Mouse (Mus musculus): ENCODE measurements around the gene Adam12.

Gene Adam12

DNA sequence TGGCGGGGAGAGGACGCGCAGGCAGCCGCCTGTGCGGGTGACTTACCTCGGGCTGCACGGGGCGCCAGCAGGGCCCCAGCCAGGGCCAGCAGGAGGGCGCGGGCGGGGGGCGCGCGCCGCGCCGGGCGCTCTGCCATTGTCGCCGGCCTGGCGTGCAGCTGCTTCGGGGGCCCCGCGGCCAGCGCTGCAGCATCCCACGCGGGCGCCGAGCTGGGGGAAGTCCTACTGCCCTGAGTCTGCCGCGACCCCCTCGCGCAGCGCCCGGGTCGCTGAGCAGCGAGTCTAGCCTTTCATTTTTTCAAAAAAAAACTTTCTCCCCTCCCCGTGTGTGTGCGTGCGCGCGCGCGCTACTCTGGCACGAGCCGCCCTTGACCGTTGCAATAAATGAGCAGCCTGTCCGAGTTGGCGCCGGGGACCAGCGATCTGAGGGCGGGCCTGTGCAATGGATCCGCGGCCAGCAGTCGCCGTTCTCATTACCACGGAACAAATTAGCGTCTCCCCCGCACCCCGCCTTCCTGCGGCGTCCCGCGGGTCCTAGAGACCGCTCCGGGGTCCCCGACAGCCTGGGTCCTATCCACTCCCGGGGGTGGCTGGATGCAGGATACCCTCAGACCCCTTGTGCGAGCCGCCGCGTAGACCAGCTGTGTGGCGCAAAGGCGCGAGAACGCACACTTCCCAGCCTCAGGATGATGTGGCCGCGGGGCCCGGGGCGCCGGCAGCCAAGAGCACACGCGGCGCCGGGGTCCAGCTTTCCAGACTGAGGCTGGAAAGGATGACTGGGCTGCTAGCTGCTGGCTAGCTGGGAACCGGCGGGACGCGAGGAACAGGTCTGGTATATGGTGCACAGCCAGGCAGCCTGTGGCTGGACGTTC, 7.0 kb downstream of the Adam12 start:
- DNase-seq (ENCODE audit: low spot score) = peak; percentile 75

- peak; percentile 25 for DNase-seq (ENCODE audit: low spot score)
These were observed 7.6 kb downstream of the Adam12 start for GRCm38 (mm10) chr7:134224421-134224740.

DNA sequence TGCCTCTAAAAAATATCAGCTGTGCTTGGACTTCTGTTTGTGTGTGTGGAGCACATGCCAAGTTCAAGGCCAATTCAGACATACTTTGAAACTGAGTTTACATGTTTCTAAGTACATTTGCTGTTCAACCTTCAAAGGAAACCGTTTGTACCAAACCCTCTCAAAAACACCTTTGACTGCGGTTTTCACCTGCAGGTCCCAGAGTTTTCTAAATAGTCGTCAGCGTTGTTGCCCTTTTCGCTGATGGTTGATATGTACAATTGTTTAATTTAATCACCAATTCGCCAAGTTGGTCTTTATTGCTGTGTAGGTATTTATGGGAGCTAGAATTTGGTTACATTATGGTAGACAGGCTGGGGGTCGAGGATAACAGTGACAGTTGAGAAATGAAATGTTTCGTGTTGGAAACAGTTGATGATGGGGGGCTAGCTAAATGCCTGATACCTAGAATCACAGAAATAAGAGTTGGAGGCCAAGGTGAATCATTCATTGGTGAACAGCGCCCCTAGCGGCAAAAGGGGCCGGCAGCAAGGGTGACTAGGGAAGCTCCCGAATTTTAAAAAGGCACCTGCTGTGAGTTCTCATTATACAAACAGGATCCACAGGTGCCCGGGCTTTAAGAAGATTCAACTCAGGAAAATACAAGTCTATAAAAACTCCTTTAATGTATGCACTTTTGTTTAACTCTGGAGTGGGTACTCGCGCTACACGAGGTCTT, 8.3 kb downstream of the Adam12 start:
- peak; percentile 90 for DNase-seq (ENCODE audit: low spot score)

GRCm38 (mm10) chr7:134207956-134208355, 24.0 kb downstream of the Adam12 start:
- peak; percentile 29 for DNase-seq (ENCODE audit: low spot score)

GRCm38 (mm10) chr7:134193089-134193488, 38.9 kb downstream of the Adam12 start:
- DNase-seq (ENCODE audit: low spot score) = peak; percentile 93

GRCm38 (mm10) chr7:134190101-134190500, 41.8 kb downstream of the Adam12 start:
- no peak for DNase-seq (ENCODE audit: low spot score)

- peak; percentile 85 for DNase-seq (ENCODE audit: low spot score)
These were observed 43.4 kb downstream of the Adam12 start for GRCm38 (mm10) chr7:134188565-134188964.

- DNase-seq (ENCODE audit: low spot score) = no peak
These were observed 44.0 kb downstream of the Adam12 start for GRCm38 (mm10) chr7:134187946-134188345.

DNA sequence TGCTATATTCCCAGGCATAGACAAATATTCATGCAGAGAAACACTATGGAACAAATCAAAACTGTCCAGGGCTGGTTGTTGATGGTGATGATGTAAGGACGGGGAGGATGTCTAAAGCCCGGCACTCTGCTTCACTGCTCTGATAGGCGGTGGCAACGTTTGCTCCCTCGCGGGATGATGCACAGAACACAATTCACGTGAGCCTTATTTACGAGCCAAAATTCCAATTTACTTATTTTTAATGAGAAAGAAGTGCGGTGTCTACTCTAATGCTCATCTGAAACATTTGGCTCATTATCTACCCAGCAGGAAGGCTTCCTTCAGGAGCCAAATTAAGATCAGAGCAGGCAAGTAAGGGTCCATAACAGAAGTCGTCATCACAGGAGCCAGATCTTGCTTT, 45.4 kb downstream of the Adam12 start:
- no peak for DNase-seq (ENCODE audit: low spot score)

DNA sequence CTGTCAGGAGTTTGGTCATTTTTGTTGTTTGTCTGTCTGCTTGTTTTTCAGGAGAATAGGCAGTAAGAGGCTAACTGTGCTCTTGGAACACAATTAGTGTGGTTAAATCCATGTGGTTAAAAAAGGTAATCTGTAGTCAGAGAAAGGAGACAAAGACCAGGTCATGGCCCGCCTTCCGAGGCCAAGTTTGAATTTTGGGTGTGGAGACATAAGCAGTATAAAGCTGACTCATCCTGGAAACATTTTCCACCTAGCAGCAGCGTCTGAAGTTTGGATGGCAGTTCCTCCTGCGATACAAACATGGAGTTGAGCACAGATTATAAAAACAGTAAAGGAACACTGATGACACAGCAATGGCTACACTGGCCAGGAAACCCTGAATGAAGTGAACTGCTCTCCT, 46.2 kb downstream of the Adam12 start:
- DNase-seq (ENCODE audit: low spot score) = no peak

DNA sequence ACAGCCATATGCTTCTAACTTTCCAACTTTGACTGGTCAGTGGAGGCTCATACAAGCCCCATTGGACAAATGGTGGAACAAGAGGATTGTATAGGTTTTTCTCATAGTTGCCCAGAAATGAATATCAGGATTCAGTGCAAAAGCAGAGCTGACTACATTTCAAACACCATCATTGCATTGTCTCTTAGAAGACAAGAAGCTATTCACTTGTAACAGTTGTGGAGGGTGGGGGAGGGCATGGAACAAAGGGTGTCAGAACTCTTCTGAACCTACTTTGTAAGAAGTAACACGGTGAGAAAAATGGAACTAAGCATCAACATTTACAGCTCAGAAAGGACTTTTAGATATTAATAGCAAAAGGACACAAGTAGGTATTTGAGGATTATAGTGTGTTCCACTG, 50.2 kb downstream of the Adam12 start:
- no peak for DNase-seq (ENCODE audit: low spot score)

GRCm38 (mm10) chr7:134181056-134181455, 50.9 kb downstream of the Adam12 start:
- DNase-seq (ENCODE audit: low spot score) = peak; percentile 10

DNA sequence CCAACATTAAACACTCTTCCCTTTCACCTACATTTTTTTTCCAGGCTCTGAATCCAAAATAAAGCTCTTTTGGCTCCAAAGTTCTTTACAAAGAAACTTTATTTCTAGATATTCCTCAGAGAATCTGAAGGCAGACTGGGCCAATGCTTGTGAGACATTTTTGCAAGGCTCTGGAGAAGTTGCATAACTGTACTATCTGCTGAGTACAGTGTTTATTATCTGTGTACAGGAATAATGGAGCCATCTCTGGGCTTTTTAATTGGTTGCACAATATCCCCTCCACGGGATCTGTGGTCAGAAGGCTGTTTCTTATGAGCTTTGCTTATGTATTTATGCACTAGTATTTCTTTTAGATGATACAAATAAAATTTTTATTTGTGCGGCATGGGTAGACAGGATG, 54.9 kb downstream of the Adam12 start:
- DNase-seq (ENCODE audit: low spot score) = peak; percentile 83

DNA sequence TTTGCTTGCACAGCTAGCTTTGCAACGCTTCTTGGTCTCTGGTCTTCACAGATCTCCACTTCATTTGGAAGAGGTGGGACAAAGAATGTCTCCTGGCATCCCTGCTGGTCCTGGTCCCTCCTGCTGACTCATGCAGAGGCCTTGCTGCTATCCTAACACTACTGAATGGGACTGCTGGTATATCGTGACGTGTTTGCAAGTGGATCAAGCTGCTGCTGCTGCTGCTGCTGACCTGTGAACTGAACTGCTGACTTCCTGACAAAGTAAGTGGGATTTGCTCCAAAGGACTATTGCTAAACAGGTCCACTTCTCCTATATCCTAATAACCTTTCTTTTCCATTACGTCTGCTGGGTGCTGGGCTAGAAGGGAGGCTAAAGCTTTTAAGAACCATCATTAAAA, 56.7 kb downstream of the Adam12 start:
- DNase-seq (ENCODE audit: low spot score) = peak; percentile 68

DNA sequence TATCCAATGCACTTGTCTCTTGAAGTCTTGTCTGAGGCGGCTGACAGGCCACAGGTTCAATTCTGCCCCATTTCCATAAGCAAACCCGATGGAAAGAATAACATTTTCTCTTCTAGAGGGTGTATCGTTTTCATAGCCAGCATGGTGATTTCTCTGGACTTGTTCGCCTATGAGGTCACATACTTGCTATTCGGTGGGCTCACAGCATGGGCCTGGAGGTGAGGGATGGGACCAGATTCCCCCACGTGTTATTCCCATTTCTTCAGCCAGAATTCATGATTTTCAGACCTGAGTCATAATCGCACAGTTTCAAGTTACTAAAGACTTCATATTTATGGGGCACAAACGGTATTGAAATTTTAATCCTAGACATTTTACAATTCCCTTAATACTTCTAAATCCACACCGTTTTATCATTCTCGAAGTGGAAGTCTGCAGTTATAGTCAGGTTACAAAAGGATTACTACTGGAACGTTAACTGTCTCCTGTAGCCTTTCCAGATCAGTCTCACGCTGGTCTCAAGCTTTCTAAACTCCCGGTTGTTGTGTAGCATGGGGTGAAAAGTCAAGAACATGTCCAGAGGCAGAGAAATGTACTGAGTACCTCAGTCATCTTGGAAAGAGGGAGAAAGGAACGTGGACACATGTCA, 58.4 kb downstream of the Adam12 start:
- DNase-seq (ENCODE audit: low spot score) = no peak

DNA sequence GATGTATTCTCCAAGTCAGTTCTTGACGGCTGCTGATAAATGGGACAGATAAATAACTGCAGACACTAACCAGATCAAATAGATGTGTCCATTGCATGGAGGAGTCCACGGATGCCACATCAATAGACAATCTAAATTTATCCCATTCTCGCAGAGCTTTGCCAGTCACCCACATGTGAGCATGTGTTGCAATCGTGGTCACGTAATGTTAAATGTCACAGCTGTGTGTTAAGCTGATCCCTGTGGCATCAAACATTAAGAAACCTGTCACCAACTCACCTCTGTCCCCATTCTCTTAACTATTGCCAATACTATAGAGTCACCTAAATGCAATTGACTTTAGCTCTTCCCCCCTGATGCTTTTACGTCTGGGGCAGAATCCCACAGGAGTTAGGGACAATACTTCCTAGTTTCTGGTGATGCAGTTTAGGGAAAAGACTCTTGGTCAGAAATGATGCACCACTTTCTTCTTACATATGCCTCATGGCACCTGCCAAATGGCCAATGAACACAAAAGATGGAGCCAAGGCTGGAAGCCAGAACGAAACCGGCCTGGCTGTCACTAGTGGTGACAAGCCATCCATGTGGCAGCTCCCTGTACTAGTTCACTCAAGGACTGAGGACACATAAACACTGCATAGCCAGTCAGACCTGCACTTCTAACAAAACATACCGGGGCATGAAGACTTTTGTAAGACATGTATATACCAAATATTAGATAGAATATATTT, 61.6 kb downstream of the Adam12 start:
- no peak for DNase-seq (ENCODE audit: low spot score)

DNA sequence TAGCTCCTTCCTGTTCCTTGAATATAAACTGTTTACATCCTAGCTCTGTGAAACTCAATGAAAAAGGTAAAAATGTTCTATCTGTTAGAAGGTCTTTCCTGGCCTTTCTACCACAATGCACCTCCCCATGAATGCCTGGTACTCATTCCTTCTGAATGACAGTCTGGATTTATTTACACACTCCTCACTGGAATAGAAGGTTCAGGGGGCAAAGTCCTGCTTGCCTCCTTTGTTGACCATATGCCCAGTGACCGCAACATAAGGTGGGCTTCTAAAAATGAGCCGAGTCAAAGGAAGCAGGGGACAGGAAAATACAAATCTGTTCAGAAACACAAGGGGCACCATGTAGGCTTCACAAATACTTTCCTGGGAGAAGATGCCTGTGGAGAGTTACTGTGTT, 62.2 kb downstream of the Adam12 start:
- no peak for DNase-seq (ENCODE audit: low spot score)

DNA sequence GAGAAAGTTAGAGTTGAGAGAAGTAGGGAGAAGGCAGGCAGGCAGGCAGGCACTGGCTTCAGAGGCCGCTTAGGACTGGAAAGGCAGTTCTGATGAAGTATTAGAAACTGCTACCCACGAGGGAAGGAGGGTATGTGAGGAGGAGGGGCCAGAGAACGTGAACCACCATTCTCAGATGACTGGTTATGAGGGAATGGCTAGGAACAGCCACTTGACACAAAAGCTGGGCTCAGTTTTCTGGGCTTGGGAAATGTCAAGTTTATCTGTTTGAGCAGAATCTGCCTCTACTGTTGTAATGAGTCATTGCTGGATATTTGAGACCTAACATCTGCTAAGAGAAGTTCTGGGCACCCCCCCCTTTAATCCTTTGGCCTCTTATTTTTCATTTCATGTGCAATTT, 64.4 kb downstream of the Adam12 start:
- peak; percentile 31 for DNase-seq (ENCODE audit: low spot score)

DNA sequence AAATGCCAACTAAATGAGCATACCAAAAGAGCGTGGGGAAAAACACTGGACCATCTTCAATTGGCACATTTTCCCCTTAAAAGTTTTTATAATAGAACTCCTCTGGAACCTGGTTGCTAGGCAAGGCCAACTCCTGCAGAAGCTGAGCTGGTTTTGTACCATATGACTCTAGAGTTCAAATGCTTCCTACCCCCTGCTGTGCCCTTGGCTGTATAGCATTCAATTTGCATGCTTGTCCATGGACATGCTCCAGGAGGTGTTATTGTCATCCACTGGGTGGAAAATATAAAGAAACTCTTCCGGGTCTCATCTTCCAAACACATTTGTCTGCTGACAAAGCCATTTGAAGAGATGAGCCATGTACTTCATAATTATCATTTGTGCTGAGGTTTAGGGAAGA, 68.2 kb downstream of the Adam12 start:
- no peak for DNase-seq (ENCODE audit: low spot score)

DNA sequence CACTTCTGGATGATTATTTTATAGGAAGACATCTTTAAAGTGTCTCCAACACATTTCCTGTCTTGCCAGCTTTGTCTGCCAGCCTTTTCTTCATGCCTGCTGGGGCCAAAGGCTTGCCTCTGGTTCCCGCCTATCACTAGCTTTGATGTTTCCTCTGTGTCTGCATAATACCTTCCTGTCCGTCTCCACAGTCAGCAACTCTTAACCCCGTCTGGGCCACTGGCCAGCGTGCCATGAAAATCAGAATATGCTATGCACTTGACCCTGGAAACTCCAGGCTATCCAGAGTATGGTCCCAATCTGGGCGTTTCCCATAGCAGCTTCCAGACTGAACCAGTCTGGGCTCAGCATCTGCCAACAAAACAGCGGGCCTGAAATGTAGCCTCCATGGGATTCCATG, 69.1 kb downstream of the Adam12 start:
- no peak for DNase-seq (ENCODE audit: low spot score)

DNA sequence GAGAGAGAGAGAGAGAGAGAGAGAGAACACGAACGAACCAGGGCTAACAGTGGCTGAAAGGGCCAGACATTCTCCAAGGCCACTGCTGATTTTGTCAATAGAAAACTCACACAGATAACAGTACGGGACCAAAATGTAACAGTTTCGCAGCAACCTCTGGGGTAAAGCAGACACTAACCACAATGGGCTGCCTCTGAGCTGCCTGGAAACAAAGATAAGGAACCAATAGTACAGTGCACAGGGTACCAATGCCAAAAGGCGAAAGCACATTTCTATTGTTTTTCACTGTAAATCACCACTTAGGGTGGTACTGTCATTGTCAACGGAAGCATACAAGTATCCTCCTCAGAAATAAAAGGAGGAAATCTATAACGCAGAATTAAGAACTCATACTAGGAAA, 72.3 kb downstream of the Adam12 start:
- no peak for DNase-seq (ENCODE audit: low spot score)

- no peak for DNase-seq (ENCODE audit: low spot score)
These were observed 80.6 kb downstream of the Adam12 start for GRCm38 (mm10) chr7:134151330-134151729.
